Mouse (Mus musculus): ENCODE results near the gene D930048N14Rik.

DNA sequence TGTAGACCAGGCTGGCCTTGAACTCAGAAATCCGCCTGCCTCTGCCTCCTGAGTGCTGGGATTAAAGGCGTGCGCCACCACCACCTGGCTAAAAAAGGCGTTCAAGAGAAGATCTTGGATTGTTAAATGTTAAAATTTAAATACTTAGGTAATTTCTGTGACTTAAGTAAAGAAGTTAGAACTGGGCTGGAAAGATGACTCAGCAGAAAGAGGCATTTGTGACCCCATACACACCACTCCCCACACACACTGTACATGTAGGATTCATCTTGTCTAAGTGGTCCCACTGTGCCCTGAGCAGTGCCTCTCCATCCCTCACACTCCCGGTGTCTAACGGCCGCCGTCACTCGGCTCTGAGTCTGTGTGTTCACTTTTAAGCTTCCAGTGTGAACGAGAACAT lies 55.7 kb downstream of the D930048N14Rik start:
- TF ChIP-seq POLR2A (IDR thresholded peaks at IDR 0.05; ENCODE audit: low read depth, low read length): no peak
- no peak for TF ChIP-seq MAZ (IDR thresholded peaks at IDR 0.05; ENCODE audit: low read depth, low read length)
- TF ChIP-seq USF1 (IDR thresholded peaks at IDR 0.05; ENCODE audit: low read depth, low read length): no peak
- TF ChIP-seq CTCF (conservative IDR thresholded peaks at IDR 0.05 in 1 of 2, IDR thresholded peaks at IDR 0.05 in 1 of 2; ENCODE audit: low read depth in 2 of 2, low read length in 2 of 2): no peak
- no peak for TF ChIP-seq TBP (conservative IDR thresholded peaks at IDR 0.05; ENCODE audit: low read depth, low read length)
